Mouse (Mus musculus) heart, adult 2 months (tissue): ENCODE data around the gene Gm10282. TPM values are rescaled to one million over a fixed set of nuclear protein-coding genes. Genes with fewer than 3 reads are reported as not detected.

Experiments used
- DNase-seq, 2 experiments: peaks; one replicate each; pipeline ENCODE4 v3.0.0; 2021
- H3K27ac ChIP-seq: fragments of 200-600 bp; 2 replicates; pipeline ENCODE4 v1.8.1; 2022
- H3K27me3 ChIP-seq: fragments of 200-500 bp; 2 replicates; pipeline ENCODE4 v1.6.1; 2012; ENCODE audit warnings: mild to moderate bottlenecking, low read length, inconsistent platforms, mixed read lengths; ENCODE audit not compliant: control insufficient read depth, insufficient read depth
- H3K36me3 ChIP-seq: fragments of 200-500 bp; 2 replicates; pipeline ENCODE4 v1.6.1; 2012; ENCODE audit warnings: low read length, inconsistent platforms; ENCODE audit not compliant: control insufficient read depth, insufficient read depth
- H3K4me1 ChIP-seq: fragments of 200-500 bp; 2 replicates; pipeline ENCODE4 v1.6.1; 2011; ENCODE audit warnings: low read length; ENCODE audit not compliant: control insufficient read depth, insufficient read depth
- H3K4me3 ChIP-seq: fragments of 200-600 bp; 2 replicates; pipeline ENCODE4 v1.8.1; 2022
- H3K79me2 ChIP-seq: fragments of 200-500 bp; replicated peaks from 2 replicates; pipeline ENCODE4 v1.6.1; 2012; ENCODE audit warnings: mild to moderate bottlenecking, inconsistent platforms, low read length, moderate library complexity, mixed read lengths; ENCODE audit not compliant: control insufficient read depth, insufficient read depth
- H3K9ac ChIP-seq: fragments of 200-500 bp; 2 replicates; pipeline ENCODE4 v1.6.1; 2012; ENCODE audit warnings: low read depth, mild to moderate bottlenecking, control low read depth, inconsistent platforms, low read length, mixed read lengths
- CTCF ChIP-seq: fragments of 200-600 bp; IDR thresholded peaks from 2 replicates; pipeline ENCODE4 v1.8.1; 2022; ENCODE audit warnings: antibody characterized with exemption, mild to moderate bottlenecking, moderate library complexity
- EP300 ChIP-seq: fragments of 200-500 bp; IDR thresholded peaks from 2 replicates; pipeline ENCODE4 v1.6.1; 2011; ENCODE audit warnings: low read depth, low read length, control low read depth; ENCODE audit not compliant: insufficient read depth
- POLR2A ChIP-seq: fragments of 200-500 bp; IDR thresholded peaks from 2 replicates; pipeline ENCODE4 v1.6.1; 2011; ENCODE audit warnings: mild to moderate bottlenecking, low read depth, low read length, control low read depth; ENCODE audit not compliant: insufficient read depth
- WGBS: fragments of 180-500 bp; shearing (Covaris S2); methylation state at CpG from one replicate; pipeline ENCODE4 v1.1.7; 2018; 5-methylcytosine and 5-hydroxymethylcytosine counted together
- intact Hi-C: fragments of 180-260 bp; cut with DNase I; formaldehyde crosslinking; loops from one replicate; pipeline ENCODE4 v1.15.1; 2025
- polyA plus RNA-seq: library from polyadenylated mRNA; depleted of rRNA; stranded (reverse); fragments of >200 nt; gene quantifications from 2 replicates; pipeline ENCODE4 v1.2.3, GENCODE M21; 2012
- total RNA-seq, 2 experiments: library from RNA; stranded (reverse); gene quantifications; 2 replicates each; pipeline ENCODE4 v1.2.3; 2021

Gene Gm10282
- total and polyA plus RNA-seq, 3 experiments, result 2.9 to 8.5 (median 6.7) TPM

DNA sequence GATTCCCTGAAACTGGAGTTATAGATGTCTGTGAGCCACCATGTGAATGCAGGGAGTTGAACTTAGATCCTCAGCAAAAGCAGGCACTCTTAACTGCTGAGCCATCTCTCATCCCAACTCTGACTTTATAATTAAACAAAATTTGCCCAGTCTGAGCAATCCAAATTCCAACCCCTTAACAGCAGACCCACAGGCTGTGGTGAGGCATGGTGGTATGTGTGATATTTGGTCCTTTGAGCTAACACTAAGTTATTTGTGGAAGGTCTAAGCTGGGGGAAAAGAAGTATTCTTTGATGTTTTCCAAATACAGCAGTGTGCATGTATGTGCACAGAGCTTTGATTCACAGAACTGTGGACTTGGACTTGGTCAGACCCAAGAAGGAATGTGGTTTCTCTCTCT is 16.0 kb downstream of the Gm10282 start:
- Histone ChIP-seq H3K27me3 (no peaks in the 10 kb centered on the region), H3K79me2 (no peaks in the 10 kb centered on the region), H3K27ac (no peak overlapping the region), H3K9ac (no peak overlapping the region), H3K4me3 (no peak overlapping the region), H3K4me1 (peaks cover 1% of the 10 kb centered on the region; the same call in 1 of the 2 replicates), H3K36me3 (no peaks in the 10 kb centered on the region)
- TF ChIP-seq POLR2A, result no peak
- TF ChIP-seq CTCF, result no peak
- TF ChIP-seq EP300, result no peak
- DNase-seq, result no peak
- intact Hi-C loops, result no loop called here

- 68% methylated on average over 4 of the region's 4 CpGs for whole genome bisulfite sequencing
- intact Hi-C loops, result no loop called here
Measured at GRCm38 (mm10) chr8:72285285-72285684, 19.8 kb downstream of the Gm10282 start.

DNA sequence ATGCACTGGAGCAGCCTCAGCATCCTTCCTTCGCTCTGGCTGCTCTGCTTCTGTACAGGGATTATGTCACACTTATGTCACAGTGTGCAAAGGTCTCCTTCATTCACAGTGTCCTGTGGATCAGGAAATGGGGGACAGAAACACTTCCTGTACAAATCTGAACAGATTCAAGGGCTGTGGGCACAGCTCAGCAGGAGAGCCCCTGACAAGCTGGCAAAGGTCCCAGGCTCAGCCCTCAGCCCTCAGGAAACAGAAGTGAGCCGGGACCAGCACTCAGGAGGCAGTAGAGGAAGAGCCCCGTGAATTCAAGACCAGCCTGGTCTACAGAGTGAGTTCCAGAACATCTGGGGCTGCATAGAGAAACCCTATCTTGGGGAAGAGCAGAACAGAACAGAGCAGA is 23.4 kb downstream of the Gm10282 start:
- WGBS, result 22% methylated on average over 3 of the region's 3 CpGs
- Histone ChIP-seq H3K4me3 (no peak overlapping the region), H3K27me3 (no peaks in the 10 kb centered on the region), H3K79me2 (no peaks in the 10 kb centered on the region), H3K36me3 (no peaks in the 10 kb centered on the region), H3K27ac (no peak overlapping the region), H3K9ac (no peak overlapping the region), H3K4me1 (peaks cover 4% of the 10 kb centered on the region)
- DNase-seq, result peak; percentile 52 to 54
- TF ChIP-seq POLR2A (no peak), EP300 (0 out of 2 replicates have a peak, but pooled peaks have one; percentile 19)
- intact Hi-C loops, result no loop called here

More at GRCm38 (mm10) chr8:72285285-72285684, 19.8 kb downstream of the Gm10282 start:
- Histone ChIP-seq H3K4me3 (no peak overlapping the region), H3K9ac (no peak overlapping the region), H3K36me3 (no peaks in the 10 kb centered on the region), H3K27me3 (no peaks in the 10 kb centered on the region), H3K27ac (no peak overlapping the region), H3K4me1 (peaks cover 4% of the 10 kb centered on the region), H3K79me2 (no peaks in the 10 kb centered on the region)
- no peak for DNase-seq
- no peak for TF ChIP-seq CTCF

DNA sequence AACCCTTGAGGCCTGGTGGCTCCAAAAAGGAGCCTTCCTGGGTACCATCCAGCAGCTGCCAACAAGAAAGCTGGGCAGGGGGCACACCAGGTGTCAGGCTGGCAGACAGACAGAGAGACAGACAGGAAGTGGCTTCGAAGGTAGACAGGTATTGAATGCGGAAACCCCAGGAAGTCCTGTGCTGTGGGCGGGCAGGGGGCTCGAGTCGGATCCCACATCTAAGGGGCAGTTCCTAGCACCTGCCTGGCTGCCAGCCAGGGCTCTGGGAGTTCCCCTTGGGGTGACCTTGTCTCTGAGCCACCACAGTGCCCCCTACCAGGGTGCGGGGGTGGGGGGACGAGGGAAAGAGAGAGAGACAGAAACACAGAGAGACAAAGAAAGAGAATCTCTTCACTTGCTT is 25.9 kb downstream of the Gm10282 start:
- no peaks in the 10 kb centered on the region for H3K27me3 ChIP-seq
- no peak overlapping the region for H3K4me3 ChIP-seq
- H3K9ac ChIP-seq, result no peak overlapping the region
- no peak for TF ChIP-seq CTCF
- no peak for TF ChIP-seq POLR2A
- TF ChIP-seq EP300, result no peak
- no peak for DNase-seq
- 67% methylated on average over 7 of the region's 7 CpGs for WGBS
- intact Hi-C loops, result no loop called here
- peaks cover 4% of the 10 kb centered on the region for H3K4me1 ChIP-seq
- no peak overlapping the region for H3K27ac ChIP-seq
- H3K36me3 ChIP-seq, result no peaks in the 10 kb centered on the region
- no peaks in the 10 kb centered on the region for H3K79me2 ChIP-seq

DNA sequence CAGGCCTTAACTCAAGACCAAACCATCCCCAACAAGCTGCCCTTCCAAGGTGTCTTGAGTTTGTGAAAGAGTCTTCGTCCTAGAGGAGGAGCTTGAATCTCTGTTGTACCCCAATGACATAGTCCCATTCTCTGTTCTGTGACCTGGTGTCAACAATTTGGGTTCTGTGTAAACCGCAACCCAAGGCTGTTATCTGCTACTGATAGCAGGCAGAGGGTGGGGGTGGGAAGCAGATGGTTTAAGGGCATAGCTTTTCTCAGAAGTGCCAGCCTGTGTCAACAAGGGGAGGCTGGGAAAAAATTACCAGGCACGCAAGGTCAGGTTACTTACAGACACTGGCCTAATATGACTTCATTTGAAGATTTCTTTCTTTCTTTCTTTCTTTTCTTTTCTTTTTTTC is 27.8 kb downstream of the Gm10282 start:
- intact Hi-C loops, result no loop called here

GRCm38 (mm10) chr8:72273807-72274206 is 31.3 kb downstream of the Gm10282 start:
- H3K9ac ChIP-seq, result no peak overlapping the region
- TF ChIP-seq EP300, result no peak
- no peak for TF ChIP-seq POLR2A
- no peak for TF ChIP-seq CTCF
- WGBS, result 69% methylated on average over 5 of the region's 5 CpGs
- no peak for DNase-seq
- H3K27me3 ChIP-seq, result no peaks in the 10 kb centered on the region
- no peaks in the 10 kb centered on the region for H3K79me2 ChIP-seq
- intact Hi-C loops, result no loop called here
- no peak overlapping the region for H3K4me3 ChIP-seq
- H3K4me1 ChIP-seq, result peaks cover 9% of the 10 kb centered on the region
- H3K36me3 ChIP-seq, result peaks cover 3% of the 10 kb centered on the region; the same call in 1 of the 2 replicates
- H3K27ac ChIP-seq, result no peak overlapping the region

More for the DNA sequence above, 27.8 kb downstream of the Gm10282 start:
- H3K27me3 ChIP-seq, result no peaks in the 10 kb centered on the region
- no peak overlapping the region for H3K9ac ChIP-seq
- no peaks in the 10 kb centered on the region for H3K36me3 ChIP-seq
- TF ChIP-seq CTCF (no peak), EP300 (no peak), POLR2A (no peak)
- no peak for DNase-seq
- H3K4me1 ChIP-seq, result peaks cover 4% of the 10 kb centered on the region
- no peak overlapping the region for H3K27ac ChIP-seq
- no peaks in the 10 kb centered on the region for H3K79me2 ChIP-seq
- H3K4me3 ChIP-seq, result no peak overlapping the region
- WGBS, result 69% methylated on average over 3 of the region's 3 CpGs
